Mouse (Mus musculus) common myeloid progenitor, adult 5-6 weeks (primary cell): ENCODE measurements at regions not wholly inside any gene's neighbourhood (a gene's known extent, or its start where the extent isn't known, plus 50 kb on each side); places are given as distances from the start of the nearest gene placed in this dataset.

Source experiments
- ATAC-seq: replicated peaks from 2 replicates; pipeline ENCODE4 v1.8.0; 2016; ENCODE audit warnings: low read depth, mild to moderate bottlenecking, moderate TSS enrichment, inconsistent platforms; ENCODE audit not compliant: poor library complexity, severe bottlenecking

DNA sequence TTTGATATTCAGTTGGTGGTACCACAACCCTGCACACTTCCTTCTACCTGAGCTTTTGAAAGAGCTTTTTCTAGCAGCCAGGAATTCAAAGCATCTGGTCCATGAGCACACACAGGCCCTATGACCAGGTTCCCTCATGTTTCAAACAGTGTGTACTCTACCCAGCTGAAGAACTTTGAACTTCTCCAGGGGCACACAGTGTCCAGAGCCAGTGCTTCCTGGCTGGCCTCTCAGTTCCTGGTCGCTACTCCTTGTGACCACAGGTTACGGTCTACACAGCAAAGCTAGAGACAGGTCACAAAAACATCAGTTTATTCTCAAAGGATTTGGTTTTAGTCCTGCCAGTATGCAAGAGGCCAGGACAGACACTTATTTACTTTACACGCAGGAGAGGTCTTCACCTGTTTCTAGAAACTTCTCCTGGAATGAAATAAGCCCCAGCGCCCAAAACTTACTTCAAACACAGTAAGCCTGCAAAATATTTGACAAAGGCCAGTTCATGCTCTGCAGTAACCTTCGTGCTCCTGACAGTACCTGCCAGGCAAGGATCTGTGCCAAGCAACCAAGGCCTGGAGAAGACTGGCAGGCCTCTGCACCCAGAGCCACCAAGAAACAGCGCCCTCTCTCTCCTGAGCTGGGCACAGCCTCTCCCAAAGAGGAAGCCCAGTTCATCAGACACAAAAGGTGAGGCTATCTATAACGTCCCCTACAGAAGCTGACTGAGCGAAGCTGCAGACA, 124.5 kb upstream of the Dio3 start:
- no peak for ATAC-seq

DNA sequence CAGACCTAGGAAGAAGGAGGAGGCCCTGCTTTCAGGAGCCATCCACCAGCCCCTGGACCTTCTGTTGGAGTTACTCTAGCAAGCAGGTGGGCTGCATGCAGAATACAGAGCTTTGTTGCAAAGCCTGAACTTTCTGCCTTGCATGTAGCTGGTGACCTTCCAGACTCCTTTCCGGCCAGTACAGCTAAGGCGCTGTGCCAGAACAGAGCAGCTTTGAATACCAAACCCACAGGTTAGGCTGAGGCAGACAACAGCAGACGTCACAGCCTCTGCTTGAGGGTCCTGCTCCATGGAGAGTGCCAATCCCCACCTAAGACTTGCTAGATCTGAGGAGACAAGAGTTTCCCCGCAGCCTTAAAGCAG, 123.9 kb upstream of the Dio3 start:
- ATAC-seq = no peak

DNA sequence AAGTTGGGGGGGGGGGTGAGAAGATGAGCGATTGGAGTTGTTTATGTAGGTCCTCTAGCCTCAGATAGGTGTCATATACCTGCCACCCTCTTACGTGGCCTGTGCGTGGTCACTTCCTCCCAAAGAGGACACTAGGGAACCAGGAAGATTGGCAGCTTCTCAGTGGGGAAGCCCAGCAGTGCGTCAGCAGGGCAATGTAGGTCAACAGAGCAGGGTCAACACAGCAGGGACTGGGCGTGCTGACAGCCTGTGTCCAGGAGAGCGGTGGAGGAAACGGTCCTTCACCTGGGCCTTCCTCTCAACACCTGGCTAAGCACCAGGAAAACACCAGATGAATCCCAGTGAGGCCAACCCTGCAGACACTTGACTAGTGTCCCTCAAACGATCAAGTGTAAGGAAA, 122.4 kb upstream of the Dio3 start:
- ATAC-seq = no peak

DNA sequence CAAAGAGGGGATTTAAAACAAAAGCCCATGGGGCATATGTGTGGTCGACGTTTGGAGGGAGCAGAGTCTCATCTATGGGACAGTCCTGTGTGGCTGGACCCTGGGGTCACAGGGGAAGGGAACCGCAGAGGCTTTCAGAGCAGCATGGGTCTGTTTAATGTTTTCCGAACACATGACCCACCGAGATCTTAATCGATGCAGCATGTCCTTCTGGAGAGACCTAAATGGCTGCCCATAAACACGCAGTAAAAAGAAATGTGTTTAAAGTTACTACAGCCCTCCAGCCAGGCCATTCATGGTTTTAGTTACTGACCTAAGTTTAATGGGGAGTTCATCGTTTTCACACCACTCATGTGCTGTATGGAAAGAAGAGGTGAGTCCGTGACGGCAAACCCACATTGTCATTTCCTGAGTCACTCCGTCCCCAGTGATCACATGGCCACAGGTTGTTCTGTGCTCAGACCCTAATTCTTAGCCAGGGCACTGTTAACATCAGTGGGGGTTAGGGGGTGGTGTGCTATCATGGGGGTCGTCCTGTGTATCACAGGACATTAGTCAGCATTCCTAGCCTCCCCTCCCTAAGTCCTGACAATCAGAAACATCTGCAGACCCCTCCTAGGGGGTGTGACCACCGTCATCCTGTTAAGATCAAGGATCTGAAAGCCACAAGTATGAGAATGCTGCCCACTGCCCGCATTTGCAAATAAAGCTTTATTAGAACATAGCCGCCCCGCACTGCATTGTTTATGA, 120.7 kb upstream of the Dio3 start:
- no peak for ATAC-seq

DNA sequence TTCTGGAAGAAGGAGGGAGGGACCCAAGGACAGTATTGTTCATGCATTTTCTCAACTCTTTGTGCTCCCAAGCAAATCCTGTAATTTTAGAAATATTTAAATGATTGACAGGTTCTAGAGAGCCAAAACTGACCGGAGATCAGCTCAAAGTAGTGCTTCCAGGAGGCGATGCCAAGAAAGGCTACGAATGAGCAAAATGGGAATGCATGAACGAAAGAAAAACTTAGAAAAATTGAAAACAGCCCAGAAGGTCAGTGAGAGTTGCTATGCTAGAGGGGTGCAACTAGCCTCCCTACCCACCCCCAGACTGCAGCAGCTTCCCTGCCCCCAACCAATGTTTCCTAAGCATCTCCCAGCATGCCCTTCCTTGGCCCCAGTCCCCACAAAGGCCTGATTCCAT, 117.6 kb upstream of the Dio3 start:
- ATAC-seq = no peak

DNA sequence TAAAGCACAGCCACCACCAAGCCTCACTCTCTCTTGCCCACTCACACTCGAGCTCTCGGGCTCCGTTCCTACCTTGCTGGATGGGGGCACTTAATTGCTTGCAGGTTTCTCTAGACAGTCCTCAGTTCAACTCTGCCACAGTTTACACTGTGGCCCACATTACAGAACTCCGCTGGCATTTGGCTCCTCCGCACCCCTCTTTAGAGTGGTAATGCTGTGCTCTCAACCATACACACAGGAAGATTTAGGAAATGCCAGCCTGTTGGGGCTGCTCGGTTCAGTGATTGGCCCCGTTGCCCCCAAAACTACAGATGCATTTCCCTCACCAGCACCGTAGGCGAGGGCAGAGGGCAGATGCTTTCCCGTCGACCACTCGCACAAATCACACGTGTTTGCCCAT, 113.4 kb upstream of the Dio3 start:
- no peak for ATAC-seq

DNA sequence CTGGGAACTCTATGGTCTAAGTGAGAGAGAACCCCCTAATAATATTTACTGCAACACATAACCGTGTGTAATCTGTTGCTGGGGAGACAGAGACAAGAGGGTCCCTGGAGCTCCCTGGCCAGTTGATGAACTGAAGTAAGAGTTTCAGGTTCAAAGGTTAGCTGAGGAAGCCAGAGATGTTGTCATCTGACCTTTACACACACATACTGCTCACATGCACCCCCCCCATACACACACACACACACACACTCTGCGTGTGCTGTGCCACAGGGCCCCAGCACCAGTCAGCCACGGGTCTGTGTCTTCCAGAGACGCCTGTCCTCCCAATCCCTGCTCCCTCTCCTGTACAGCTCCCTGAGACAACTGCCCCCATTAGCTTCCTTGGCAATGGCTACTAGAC, 110.5 kb upstream of the Dio3 start:
- ATAC-seq = no peak

DNA sequence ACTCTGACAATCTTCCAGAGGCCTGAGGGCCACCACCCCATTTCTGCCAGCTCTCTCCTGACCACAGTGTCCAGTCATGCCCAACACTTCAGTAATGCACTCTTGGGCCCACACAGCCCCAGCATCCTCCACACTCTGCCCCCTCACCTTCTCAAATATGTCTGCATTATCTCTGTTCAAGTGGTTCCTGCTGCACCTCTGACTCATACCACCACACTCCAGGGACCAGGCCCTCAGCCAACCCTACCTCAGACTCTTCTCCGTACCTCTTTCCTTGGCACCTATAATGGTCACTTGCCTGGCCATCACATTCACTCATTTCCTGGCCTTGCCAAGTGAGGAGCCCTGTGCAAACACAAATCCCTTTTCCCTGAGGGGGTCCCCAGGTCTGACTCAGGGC, 109.6 kb upstream of the Dio3 start:
- no peak for ATAC-seq

DNA sequence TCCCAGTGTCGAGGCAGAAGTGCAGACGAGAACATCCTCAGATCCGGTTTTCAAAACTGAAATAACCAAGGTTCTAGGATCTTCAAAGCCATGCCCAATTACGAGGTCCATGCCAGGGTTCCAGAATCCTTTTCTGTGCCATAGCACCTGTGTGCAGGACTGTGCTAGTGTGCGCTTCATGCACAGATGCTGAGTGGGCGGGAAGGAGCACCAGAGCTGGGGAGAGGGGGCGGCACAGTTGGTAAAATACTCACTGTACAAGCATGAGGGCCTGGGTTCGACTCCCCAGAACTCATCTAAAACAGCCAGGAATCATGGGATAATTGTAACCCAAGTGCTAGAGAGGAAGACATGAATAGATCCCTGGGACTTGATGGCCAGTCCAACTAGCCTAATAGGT, 108.4 kb upstream of the Dio3 start:
- no peak for ATAC-seq

DNA sequence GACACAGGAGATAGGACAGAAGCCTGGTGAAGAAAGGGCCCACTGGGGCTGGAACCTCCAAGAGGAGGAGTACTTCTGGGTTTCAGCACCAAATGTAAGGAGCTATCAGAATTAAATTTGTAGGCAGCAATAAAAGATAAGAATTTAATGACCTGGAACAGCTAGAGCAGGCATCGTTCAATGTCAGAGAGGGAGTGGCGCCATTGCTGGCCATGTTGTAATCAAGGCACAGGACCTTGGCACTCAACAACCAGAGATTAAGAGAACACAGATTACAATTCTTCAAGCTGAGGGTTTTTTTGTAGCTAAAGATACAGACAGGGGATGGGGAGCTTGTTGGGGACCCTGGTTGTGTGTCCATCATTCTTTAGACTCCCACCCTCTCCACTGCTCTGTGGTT, 101.0 kb upstream of the Dio3 start:
- no peak for ATAC-seq

DNA sequence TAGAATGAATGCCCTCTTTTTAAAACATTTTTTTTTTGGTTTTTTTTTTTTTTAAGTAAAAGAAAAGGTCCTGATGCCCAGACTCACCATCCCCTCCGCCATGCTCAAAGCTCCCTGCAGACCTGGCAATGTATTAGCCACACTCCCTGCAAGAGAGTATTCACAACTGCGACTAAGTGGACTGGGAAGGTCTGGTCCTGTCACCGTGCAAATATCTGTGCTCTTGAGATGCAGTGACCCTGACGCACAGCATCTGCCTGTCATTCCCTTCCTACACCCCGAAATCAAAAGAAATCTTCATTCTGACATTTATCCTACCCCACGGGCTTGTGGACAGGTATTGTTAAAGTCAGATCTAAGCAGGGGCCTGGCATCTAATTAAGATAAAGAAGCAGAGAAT, 95.4 kb upstream of the Dio3 start:
- no peak for ATAC-seq

DNA sequence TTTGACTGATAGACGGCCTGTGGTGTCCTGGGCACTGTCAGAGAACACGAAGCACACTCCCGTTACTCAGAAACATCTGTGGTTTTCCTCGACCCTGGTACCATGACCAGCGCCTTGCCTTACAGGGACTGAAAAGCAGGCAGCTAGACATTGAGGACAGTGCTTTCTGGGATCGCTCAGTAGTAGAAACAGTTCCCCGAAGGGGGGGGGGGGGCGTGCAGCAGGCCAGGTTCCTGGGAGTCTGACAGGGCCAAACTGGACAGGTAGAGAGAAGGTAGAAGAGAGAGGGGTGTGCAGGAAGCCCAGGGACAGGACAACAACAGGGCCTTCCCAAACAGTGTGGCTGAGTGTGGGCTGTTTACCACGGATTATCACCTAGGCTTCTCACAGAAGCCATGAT, 93.5 kb upstream of the Dio3 start:
- ATAC-seq = no peak

DNA sequence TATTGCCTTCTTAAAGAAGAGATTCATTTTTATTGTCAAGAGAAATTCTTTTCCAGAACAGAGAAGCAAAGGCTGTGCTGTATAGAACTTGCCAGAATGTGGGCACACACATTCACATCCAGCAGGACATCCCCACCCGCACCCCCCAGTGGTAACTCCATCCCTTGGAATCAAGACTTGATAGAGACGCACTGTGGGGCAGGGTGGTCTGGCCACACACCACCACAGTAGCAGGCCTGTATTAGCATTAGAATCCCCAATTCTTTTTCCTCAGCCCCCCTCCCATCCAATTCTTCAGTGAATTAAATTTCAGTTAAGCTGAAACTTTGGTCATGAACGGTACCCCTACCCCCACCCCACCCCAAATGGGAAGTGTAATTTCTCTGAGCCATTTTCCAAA, 92.5 kb upstream of the Dio3 start:
- ATAC-seq = no peak

DNA sequence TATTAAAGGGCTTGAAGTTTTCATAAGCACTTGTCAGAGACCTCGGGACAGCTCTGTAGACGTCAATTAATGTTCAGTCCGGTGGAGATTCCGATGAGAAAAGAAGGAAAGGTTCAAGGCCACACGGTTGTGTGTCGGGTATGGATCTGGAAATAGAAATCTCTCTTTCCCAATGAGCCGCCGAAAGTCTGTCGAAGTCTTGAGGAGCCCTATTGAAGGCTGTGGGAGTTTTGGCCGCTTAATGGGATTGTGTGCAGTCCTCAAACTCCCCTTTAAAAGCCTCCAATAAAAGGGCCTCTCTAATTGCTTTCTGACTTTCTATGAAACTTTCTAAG, 92.0 kb upstream of the Dio3 start:
- no peak for ATAC-seq

DNA sequence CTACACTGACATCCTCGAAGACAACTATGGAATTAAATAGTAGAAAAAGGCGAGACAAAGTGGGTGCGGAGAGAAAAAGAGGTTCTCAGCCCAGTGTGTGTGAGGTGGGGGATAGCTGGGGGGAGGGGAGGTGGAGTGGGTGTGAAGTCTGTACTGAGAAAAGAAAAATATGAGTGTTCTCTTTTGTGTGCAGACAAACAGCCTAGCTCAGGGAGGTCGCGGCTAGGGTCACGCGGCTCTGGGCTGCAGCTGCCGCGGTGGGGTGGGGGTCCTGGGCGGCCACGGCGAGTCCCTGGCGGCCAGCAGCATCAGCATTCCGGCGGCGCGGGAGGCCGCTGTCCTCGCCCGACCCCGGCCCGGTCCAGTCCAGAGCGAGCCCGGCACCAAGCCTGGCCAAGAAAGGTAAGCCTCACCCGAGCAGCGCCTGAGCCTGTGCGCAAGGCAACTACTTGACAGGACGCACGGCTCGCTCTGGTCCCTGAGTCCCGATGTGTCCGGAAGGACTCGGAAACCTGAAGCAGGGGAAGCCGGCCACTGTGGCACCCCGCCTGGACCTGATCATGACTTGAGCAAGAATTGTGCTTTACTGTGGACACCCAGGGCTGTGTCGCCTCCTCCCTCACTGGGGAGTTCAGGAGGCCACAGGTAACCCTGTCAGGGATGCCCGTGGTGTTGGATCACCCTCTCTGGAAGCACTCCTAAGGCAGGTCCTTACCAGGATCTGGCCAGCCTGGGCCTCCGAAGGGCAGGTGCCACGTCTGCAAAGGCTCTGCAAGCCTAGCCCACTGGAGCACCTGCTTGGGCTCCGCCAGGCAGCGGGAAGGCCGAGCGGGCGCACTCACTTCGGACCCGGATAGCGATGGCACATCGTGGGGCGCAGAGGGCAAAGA, 91.4 kb upstream of the Dio3 start:
- ATAC-seq = no peak

DNA sequence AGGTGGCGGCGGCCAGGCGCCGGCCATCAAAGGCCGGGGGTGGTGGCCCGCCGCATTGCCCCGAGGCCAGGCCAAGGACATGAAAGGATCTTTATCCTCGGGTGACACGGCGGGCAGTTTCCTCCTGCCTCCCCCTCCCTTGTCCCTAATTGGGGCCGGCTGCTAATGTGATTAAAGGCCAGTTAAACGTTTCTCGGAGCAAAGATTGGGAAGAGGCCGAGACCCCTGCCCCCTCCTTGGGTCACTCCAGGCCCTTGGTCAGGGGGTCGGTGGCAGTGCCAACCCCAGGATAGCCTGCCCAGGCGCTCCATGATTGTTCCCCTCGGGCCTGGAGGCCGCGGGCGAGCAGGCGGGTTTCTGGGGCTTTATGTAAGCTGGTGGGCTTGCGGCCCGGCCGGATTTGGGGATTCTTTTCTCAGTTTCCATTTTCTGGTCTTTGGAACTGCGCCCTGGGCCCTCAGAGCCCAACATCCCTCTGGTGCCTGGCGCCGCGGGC, 90.7 kb upstream of the Dio3 start:
- ATAC-seq = no peak

DNA sequence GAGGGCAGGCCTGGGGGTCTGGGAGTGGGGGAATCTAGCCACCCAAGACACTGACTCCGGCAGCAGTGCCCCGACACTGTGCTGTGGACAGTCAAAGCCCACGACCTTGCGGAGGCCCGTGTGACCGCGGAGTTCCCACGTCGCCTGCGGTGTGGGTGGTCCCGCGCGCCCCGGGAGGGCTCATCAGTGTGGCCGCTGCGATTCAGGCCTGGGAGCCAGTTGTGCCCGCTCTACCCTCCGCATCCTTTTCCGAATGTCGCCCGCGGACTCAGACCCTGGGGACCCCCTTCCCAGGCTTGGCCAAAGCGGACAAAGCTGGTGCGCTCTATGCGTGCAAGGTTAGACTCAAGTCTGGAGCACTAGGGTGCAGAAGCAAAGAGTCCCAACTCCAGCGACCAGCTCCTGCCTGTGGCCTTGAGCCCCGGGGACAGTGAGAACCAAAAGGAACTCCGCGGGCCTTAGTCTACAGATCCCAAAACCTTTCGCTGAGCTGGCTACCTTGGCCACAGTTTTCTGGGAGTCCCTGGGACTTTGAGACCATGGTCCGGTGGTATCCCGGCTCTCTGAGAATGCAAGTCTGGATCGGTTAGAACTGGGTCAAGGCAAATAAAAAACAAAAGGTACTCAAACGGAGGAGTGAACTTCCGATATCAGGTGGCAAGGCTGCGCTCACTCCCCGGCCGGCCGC, 90.1 kb upstream of the Dio3 start:
- no peak for ATAC-seq

DNA sequence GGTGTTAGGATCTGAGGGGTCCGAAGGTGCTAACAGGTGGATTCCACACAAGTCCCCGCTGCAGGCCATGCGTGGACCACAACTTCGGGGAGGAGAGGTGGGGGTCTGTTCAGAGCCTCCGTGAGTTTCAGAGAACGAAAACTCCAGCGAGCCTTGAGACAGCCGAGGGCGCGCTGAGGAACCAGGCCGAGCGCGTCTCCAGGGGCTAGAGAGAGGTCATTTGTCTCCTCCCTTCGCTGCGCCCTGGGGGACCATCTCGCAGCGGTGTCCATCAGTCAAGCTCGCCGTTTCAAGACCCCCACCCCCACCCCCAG, 89.6 kb upstream of the Dio3 start:
- no peak for ATAC-seq

DNA sequence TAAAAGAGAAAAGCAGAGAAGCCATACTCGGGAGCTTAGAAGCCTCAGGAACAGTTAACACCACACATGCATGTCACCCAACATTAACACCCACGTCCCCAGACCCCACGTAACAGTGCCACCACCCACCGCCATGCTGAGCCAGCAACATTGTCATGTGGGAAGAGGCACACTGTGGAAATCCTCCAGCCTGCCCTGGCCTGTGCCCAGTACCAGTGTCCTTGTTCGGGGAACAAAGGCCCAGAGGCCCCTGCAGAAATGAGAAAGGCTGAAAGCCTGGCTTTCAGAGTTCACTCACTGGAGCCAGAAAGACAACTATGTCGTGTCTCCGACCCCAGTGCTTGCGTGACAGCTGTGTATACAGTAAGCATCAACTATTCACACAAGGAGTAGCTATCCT, 86.7 kb upstream of the Dio3 start:
- ATAC-seq = no peak

DNA sequence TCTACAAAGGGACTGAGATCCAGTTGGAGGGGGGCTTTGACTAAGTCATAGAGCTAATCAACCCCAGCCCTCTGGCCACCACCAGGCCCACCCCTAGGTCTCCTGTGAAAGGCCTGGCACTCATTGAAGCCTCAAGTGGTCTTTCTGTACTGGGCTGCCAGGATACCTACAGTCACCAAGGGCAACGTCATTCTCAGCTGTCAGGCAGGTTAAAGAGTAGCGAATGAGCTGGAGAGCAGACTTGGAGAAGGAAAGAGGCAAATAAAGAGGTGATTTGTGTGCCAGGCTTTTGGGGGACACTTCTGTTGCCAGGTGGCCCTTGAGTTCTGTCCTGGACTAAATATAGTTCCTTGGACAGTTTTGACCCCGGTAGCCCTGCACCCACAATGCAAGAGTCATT, 81.5 kb upstream of the Dio3 start:
- no peak for ATAC-seq

DNA sequence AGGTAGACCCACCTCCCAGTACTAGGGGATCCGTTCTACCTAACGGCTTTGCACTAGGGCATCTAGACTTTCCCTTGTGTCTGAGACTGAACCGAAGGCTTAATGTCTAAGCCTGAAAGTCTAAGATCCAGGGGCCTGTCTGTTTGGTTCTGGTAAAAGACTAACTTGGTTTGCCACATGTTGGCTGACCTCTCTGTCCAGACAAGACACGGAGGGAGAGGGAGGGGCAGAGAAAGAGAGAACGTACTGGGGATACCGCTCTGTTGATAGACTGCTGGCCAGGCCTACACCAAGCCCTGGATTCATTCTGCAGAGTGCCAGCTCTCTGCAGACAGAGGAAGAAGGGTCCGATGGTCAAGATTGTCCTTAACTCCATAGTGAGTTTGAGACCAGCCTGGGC, 78.4 kb upstream of the Dio3 start:
- no peak for ATAC-seq
